Mouse (Mus musculus) CD4-positive, CD25-positive, alpha-beta regulatory T cell, adult 2 months (primary cell): ENCODE results near the gene Ifi206.
A peak's percentile ranks its signal among the peaks of the same experiment; 100 is the strongest.
"Not testable (repeated sequence)": the region's sequence is repeated elsewhere in the genome, so short reads cannot be mapped to it uniquely, and the experiment has no call there.

Experiments
- DNase-seq: peaks from one replicate; pipeline ENCODE4 v3.0.0-alpha.2; 2012; ENCODE audit warnings: low read depth, low spot score

Ifi206 gene

DNA sequence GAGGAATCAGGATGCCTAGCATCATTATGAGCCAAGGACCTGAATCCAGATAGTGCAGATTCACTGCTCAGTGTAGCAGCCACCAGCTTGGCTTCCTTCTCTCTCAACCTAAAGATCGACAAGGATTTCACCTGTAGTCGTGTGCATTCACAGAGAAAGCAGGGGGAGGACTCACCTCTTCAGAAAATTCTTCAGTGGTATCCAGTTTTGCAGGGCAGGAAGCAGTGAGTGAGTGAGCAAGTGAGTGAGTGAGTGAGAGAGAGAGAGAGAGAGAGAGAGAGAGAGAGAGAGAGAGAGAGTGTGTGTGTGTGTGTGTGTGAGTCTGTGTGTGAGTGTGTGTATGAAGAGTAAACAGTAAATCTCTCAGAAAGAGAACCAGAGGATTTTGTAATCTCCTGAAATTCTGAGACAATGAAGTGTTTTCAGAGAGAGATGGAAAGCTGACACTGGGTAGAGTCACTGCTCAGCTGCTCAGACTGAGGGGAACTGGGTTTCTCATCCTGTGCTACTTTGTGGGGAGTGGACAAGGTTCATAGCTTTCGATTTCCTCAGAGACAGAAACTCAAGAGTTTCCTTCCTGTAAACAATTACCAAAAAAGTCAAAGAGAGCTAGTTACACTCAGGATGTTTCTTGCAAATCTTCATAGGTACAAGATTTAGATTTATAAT, at the start of gene Ifi206:
Gene Ifi206, minus strand, starts transcription at position 230 of the 669 bp plus-strand sequence.
- peak; percentile 63 for DNase-seq

DNA sequence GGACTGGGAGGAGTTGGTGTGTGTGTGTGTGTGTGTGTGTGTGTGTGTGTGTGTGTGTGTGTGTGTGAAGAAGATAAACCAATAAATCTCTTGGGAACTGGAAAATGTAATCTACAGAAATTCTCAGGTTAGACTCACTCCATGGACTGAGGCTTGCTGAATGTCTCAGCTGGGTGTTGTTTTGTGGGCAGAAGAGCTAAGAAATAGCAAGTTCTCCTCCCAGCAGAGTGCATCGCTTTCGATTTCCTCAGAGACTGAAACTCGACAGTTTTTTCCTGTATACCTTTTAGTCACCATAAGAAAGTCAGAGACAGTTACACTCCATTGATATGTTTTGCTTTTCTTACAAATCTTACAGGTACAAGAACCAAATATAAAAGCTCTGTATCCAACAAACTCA, 45.0 kb upstream of the Ifi206 start, which contains the start of gene Ifi214:
Gene Ifi214, minus strand, starts transcription at position 167 of the 400 bp plus-strand sequence.
- peak; percentile 63 for DNase-seq

DNA sequence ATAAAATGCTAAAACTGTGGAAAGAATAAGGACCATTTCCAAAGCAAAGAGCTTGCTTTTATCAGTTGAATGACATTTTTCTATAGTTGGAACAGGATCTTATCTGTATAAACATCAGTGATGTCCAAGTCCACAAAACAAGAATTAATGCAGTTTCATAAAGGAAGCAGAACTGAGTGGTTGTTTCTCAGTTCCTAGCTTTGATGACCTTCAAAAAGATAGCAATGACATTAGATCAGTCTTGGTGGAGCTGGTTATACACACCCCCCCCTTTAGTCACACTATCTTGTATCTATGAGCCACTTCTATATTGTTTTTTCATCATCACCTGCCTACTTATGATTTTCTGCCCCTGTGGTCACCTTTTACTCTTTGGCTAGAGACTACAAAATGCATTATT, 30.6 kb upstream of the Ifi206 start:
- DNase-seq: no peak

DNA sequence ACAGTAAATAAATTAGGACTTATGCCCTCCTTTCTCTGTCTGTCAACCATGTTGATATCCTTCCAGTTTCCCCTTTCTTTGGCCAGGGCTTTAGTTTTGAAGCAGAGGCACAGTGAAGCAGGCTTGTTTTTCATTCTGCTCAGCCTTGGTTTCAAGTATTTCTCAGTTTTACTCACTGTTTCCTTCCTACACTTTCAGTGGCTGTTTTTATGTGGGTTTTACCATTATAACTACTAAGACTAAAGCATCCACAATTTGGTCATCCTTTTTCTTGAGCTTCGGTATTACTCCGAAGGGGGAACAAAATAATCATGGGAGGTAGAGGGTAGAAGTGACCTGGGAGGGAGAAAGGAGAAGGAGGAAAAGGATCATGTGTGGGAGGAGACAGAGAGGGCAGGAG, 19.8 kb upstream of the Ifi206 start:
- DNase-seq: peak; percentile 33

DNA sequence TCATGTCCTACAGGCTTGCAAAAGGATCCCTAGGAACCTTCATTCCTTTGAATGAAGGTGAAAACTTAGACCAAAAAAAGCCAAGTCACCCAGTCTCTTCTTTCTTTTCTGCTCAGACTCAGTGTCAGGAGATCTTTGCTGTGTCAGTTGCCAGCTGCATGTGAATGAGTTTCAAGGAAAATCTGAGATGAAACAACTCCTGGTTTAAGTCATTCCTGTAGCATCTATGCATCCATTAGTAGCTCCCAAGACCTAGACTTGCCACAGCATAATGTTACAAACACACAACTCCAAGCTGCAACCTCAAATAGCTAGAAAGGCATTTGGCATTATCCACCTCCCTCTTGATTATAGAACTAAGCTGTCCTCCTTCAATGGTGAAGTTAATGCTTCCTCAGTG, 642 bp upstream of the Ifi206 start:
- peak; percentile 18 for DNase-seq

DNA sequence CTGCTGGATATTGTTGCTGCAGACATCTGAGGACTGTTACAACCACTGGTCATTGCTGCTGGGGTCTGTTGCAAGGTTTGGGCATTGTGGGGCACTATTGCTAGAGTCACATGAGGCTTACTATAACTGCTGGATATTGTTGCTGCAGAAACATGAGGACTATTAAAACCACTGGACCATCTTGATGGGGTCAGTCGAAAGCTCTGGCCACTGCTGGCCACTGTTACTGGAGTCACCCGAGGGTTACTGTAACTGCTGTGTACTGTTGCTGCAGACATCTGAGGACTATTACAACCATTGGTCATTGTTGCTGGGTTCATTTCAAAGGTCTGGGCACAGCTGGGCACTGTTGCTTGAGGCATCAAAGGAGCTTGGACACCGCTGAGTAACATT, 9.7 kb downstream of the Ifi206 start:
- not testable (repeated sequence) for DNase-seq

DNA sequence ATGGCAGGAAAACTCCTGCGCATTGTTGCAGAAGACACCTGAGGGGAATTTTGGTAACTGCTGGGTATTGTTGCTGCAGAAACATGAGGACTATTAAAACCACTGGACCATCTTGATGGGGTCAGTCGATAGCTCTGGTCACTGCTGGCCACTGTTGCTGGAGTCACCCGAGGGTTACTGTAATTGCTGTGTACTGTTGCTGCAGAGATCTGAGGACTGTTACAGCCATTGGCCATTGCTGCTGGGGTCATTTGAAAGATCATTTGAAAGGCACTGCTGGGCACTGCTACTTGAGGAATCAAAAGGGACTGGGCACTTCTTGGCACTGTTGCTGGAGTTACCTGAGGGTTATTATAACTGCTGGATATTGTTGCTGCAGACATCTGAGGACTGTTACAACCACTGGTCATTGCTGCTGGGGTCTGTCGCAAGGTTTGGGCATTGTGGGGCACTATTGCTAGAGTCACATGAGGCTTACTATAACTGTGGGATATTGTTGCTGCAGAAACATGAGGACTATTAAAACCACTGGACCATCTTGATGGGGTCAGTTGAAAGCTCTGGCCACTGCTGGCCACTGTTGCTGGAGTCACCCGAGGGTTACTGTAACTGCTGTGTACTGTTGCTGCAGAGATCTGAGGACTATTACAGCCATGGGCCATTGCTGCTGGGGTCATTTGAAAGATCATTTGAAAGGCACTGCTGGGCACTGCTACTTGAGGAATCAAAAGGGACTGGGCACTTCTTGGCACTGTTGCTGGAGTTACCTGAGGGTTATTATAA, 10.3 kb downstream of the Ifi206 start:
- DNase-seq: not testable (repeated sequence)

DNA sequence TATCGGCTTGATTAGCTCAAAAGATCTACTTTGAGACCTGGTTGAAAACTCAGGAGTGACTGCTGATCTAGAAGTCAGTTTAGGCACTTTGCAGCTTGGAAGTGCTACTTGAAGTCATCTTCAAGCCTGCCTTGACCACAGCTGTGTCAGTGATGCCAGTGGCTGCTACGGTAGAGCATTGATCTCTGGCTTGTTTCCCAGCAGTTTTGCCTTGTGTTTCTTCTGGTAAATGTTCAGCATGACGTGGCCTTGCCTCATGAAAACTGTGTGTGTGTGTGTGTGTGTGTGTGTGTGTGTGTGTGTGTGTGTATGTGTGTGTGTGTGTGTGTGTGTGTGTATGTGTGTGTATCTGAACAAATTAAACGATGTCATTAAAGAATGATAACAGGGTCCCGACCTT, 34.1 kb downstream of the Ifi206 start:
- DNase-seq: no peak

DNA sequence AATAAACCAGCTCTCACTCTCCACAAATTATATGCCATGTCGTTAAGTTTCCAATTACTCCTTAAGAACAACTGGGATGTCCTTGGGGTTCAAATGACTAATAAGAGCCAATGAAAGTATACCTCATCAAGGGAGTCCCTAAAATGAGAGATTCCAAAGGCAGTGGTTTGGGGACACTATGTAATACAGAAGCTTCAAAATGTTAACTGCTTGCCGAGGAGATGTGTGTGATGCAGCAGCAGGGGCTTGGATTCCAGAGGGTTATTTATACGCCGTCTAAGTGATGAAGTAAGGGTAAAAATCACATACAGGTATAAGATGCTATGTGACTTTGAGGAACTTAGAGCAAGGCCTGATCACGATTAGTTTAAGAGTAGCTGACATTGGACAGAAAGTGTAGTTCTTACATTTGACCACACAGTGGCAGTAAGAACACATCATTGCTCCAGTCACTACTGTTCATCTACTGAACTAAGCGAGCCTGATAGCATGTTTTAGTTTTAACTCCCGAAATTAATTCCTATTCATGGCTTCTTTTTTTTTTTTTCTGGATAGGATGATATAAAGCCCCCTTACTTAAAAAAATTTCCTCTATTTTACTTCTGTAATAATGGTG, 34.6 kb downstream of the Ifi206 start:
- peak; percentile 83 for DNase-seq

DNA sequence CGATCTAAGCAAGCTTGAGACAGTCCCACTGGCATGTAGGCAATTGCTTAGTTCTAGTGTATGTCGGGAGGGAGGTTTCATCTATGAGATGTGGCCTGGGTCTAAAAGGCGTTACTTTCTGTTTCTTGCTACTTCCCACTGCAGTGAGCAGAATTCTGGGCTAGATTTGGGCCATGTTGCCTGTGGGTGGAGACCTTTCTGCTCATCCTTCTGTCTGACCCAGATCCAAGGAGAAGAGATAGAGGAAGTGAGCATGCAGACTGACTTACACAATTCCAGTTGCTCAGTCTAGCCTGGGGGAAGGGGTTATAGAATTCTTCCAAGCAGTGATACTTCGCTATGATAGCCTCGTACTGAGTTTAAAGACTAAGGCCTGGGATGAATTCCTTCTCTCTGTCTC, 39.2 kb downstream of the Ifi206 start:
- DNase-seq: no peak

DNA sequence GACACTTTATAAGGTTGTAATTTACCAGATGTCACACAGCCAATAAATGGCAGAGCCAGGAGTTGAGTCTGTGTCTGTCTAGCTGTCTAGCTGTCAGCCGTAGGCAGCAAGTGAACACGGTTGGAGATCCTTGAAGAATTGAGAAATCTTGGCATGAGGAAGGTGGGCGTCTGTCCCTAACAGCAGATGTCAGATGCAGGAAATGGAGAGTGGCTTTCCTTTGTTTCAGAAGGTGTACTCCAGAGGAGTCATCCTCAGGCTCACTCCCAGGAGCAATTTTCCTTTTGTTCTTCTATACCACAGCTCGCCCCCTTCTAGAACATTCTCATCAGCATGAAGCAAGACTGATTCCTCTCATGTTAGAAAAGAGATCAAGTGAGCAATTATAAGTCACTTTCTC, 40.2 kb downstream of the Ifi206 start:
- DNase-seq: no peak

DNA sequence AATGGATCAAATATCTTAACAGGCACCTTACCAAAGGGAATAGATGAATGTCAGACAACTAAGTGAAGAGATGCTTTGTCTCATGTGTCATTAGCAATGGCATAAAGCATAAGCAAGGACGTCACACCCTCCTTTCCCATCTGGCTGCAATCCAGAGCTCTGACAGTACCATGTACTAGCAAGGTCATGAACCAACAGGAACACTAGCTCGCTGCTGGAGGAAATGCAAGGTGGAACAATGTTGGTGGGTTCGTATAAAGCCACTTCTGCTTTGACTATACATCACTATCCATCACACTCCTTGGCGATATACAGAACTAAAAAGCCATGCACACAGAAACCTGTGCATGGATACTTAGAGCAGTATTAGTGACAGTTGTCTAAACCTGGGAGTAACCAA, 43.8 kb downstream of the Ifi206 start:
- no peak for DNase-seq

DNA sequence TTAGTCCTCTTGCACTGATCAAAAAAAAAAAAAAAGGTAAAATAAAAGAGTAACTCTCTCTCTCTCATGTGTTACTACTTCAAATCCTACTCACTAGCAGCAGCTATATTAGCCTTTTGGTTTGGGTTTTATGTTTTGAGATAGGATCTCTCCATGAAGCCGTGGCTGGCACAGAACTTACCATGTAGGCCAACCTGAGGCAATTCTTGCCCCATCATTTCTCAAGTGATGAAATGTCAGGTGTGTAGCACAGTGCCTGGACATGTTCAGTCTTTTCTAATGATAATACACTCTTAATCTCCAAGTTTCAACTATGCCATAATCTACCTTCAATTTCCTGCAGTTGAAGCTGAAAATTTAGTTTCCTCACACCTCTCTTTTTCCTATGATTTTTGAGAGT, 47.8 kb downstream of the Ifi206 start:
- no peak for DNase-seq

DNA sequence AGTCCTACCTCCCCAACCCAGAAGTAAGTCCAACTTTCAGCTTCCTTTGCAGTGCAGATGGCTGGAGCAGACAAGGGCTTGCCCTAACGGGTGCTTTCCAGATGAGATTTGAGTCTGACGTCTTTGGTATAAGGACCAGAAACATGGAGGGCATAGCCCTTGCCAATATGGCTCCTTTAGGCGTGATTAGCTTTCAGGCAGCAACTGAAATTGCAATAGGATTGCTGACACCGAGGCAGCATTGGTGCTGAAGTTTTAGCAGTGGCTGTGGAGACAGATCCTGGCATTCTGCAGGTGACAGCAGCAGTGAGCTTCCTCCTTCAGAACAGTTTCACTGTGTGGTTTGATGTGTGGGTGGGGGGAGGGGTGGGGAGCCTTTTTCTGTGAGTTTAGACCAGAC, 49.6 kb downstream of the Ifi206 start:
- DNase-seq: peak; percentile 73

DNA sequence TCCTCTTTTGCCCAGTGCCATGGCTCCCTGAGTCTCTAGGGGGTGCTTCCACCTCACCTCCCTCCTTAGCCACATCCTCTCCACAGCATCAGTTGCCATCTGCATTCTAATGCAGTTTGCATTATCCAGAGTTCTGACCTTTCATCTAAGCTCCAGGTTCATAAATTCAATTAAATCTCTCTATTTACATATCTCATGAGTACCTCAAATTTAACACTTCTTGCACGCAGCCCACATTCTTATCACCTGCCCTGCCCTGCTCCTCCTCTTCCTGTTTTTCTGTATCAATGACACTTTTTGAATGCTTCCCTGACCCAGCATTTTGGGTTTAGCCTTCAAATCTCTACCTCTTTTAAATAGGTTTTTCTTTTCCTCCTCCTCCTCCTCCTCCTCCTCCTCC, 50.2 kb downstream of the Ifi206 start:
- DNase-seq: peak; percentile 53

DNA sequence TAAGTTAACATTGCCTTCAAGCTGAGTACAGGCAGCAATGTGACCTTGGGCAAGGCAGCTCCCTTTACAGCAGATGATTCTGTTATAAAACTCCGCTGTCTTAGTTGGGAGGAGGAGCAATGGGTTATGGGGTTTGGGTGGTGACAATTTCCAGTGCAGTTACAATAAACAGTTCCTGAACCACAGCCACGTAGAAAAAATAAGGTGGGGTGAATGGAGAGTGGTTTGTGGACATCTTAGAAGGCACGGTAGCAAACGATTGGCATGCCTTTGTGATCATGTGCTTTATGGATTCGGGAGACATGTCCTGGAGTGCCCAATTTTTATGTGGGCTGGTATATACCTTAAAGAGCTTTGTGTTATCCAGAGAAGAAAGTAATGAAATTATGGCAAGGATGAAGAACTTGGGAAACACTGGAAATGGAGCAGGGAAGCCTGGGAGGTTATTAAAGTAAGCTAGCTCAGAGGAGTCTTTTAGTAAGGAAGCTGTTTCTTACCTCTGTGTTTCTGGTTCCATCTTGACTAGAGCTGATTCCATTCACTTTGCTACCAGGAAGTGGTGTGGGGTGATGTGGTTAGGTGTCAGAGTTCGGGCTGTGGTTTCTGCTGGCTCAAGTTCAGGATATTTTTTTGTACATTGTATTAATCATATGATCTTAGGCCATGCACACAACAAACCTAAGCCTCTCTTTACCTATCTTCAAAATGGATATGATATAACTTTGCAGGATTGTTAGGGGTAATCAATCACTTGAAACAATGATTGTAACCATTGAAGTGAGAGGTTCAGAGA, 53.5 kb downstream of the Ifi206 start:
- peak; percentile 73 for DNase-seq

DNA sequence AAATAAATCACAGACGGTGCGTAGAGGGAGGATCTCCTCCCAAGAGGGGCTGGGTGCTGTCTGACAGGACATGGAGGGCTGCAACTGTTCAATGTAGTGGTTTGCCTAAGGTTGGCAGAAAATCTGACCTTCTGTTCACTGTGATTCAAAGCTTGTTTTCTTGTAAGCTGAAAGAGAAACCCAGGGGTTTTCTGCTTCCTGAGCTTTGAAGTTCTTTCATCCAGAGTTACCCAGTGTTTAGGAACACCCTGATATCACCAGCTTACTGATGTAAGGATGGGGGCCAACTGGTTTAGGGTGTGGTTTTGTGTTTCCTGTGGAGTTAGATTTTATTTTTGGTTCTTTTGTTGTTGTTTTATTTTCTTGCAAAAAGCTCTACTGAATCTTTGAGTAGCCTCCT, 58.4 kb downstream of the Ifi206 start:
- DNase-seq: peak; percentile 59

DNA sequence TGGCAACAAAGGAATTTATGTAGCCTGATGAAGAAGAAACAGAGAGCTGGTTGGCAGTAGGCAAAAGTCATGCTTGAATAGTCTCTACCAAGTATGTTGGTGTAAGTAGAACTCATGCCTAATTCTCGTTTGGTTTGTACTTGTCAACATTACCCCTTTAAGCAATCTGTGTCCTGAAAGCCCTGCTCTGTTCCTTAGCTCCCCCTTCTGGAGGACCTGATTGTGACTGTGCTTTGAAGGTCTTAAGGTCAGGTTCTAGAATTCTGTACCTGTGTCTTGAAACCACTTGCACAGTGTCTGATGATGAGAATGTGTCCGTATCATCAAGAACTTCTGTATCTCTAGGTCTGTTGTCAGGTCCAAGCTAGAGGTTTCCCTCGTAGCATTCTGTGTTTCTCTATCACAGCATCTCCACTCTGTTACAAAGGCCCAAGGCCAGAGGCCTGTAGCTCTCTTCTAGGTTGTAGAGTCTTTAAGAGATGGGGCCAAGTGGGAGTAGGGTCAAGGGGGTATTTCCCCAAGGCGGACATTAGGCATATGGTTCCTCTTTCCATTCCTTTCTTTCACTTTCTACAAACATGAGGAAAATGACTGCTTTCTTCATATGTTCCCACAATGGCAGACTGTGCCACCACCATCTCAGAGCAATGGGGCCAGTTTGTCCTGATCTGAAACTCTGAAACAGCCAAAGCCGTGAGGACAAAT, 60.7 kb downstream of the Ifi206 start:
- DNase-seq: peak; percentile 64

DNA sequence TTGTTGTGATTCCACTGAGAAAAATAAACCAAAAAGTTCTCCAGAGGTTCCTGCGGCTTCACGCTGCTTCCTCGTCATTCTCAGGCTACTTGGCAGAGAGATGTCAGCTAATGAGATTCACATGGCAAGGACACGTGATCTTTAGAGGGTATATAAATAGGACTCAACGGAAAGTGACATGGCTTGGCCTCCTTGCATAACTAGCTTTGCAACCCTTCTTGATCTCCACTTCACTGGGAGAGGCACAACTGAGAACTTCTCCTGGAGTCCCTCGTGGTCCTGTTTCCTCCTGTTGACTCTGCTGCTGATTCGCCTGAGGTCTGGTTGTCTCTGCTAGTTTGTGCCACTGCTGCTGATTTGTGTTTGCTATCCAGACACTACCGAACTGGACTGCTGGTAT, 63.5 kb downstream of the Ifi206 start:
- no peak for DNase-seq

DNA sequence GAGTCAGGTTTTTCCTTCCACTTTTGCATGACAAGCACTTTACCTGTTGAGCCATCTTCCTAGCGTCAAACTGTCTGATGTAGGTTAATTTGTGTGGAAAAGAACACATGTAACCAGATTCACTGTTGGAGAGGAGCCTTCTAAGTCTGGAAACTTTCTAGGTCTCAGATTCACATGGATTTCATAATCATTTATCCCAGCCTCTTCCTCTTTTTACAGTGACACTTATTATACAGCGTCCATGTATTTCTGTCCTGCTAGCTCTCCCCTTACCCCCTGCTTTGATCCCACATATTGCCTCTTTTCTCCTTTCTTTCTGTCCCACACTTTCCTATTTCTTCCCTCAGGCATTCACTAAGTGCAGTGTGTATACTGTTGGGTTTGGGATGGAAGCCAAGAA, 64.5 kb downstream of the Ifi206 start:
- DNase-seq: no peak

DNA sequence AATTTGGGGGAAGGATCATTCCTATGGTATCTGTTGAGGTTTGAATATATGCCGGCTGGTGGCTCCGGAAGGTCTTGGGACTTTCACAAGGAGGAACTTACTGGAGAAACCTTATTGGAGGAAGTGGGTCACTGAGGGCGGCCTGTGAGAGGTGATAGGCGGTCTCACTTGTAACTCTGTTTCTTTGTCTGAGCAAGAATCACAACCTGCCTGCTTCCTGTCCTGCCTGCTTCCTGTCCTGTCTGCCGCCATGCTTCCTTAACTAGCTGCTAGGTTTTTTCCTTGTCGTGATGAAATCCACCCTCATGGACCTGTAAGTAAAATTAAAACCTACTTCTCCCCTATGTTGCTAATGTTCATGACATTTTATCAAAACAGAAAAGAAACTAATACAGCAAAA, 70.5 kb downstream of the Ifi206 start:
- DNase-seq: peak; percentile 83
